Mouse (Mus musculus) lung, postnatal 14 days (tissue): ENCODE measurements at regions not wholly inside any gene's neighbourhood (a gene's known extent, or its start where the extent isn't known, plus 50 kb on each side); places are given as distances from the start of the nearest gene placed in this dataset.
A peak's percentile ranks its signal among the peaks of the same experiment; 100 is the strongest.
"Not testable (repeated sequence)": the region's sequence is repeated elsewhere in the genome, so short reads cannot be mapped to it uniquely, and the experiment has no call there.

Experiments used
- DNase-seq: peaks from one replicate; pipeline ENCODE4 v3.0.0; 2021

DNA sequence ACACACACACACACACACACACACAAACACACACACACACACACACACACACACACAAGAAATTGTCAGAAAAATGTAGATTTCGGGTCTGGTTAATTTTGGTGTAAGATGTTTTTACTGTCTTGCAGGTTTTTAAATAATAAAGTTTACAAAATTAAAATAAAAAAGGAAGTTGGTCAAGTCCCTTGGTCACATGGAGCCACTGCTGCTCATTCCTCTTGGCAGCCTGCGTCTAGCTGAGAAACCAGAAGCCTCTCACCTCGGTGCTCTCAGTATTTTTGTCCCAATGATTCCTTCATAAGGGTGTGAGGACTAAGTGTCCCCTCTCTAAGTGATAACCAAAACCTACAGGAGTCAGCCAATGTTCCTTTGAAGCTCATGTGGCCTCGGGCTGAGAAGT, 76.8 kb upstream of the Smg1 start:
- no peak for DNase-seq

DNA sequence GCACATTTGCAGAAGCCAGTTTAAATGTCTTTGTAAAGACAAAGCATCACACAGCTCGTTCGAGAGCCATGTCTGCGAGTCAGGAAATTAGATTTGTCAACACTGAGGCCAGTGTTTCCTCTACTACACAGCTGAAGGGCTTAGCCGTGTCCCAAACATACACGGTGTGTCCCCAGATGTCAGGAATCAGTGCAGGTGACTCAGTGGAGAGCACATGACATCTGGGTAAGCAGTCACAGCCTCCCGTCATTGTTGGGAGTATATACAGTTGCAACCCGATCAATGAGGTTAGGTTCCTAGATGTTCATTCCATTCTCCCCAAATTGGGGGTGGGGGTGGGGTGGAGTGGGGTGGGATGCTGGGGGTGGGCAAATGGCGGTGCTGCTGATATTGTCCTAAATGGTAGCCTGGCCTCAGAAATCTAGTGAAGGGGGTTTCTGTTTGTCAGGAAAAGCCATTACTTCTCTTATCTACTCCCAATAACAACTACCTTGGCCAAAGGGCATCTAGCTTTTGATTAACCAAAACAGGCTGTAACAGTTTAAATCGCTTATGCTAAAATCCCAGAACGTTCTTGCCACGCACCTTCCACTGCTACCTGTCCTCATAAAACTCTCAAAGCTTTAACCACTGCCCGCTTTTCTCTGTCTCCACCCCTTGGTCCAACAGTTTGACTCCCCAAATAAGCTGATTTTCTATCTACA, 75.1 kb upstream of the Smg1 start:
- no peak for DNase-seq

DNA sequence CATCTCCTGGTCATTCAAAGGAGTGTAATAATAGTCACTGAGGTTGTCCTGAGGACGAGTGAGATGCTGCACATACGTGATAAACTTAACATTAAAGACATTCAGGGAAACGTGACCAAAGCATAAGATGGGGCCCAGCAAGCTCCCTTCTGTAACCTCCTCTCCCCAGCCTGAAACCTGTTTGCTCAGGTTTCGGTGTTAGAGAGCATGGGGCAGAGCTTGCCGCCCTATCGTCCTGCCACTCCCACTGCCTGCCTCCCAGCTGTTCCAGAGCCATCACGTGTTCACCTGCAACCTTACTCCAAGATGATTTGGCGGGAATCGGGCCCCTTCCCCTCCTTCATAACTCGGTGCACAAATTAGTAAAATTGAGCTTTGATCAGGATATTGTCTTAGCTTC, 71.4 kb upstream of the Smg1 start:
- not testable (repeated sequence) for DNase-seq

DNA sequence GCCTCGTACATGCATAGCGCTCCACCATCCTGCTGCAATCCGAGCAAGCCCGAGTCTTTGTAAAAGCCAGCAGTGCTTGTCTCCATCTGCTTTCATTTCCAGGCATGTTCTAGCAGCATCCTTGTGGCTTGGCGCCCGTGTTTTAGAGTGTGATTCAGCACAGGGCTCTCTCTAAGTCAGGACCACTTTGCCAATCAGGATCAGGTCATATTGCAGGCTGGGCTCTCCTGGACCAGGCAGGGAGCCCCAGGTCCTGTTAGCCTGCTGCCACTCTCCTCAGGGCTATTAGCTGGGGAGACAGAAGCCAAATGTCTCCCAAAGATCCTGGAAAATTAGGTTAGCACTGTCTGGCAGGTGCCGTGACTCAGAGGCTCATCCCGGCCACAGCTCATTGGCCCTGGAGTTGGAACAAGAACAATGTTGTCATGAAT, 70.8 kb upstream of the Smg1 start:
- no peak for DNase-seq

DNA sequence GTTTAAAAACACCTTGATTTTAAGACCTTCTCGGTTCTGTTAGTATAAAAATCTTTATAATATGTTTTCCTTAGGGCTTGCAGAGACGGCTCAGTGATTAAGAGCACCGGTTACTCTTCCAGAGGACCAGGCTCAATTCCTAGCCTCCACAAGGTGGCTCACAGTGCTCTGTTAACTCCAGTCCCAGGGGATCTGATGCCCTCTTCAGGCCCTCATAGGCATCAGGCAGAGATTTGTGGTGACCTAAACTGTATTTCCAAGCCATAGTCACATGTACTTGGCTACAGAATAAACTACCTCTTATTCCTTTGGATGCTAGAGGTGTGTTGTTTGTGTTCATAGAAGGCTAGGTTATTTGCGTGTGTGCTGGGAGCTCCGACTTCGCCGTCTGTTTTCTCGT, 70.3 kb upstream of the Smg1 start:
- DNase-seq: no peak

DNA sequence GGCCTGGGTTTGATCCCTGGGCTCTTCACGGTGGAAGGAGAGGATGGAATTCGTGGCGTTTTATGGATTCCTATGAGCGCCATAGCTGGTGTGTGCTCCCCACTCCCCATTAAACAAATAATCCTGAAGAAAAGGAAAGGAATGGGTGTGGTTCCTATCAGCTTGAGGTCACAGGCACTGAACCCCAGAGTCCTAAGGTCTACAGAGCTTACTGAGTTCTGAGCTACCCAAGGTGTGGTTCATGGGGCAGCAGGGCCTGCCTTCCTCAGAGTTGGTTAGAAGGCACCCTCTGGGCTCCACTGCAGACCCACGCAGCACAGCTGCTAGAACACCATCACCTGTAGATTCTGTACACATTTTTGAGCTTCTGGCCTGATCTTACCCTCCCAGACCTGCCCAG, 66.3 kb upstream of the Smg1 start:
- DNase-seq: no peak

DNA sequence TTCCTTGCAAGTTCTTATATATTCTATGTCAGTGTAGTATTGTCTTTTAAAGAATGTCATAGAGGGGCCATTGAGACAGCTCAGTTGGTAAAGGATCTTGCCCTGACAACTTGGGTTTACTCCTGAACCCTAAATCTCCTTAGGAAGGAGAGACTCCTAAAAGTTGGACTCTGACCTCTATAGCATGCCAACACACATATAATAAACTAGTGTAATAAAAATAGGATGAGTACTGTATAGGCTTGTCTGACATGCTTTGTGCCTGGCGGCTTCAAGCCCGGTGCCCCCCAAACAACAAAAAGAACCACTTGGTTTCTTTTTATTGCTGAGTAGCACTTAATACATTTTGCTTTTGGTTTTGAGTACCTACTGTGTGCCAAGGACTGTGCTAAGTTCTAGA, 65.4 kb upstream of the Smg1 start:
- DNase-seq: no peak

DNA sequence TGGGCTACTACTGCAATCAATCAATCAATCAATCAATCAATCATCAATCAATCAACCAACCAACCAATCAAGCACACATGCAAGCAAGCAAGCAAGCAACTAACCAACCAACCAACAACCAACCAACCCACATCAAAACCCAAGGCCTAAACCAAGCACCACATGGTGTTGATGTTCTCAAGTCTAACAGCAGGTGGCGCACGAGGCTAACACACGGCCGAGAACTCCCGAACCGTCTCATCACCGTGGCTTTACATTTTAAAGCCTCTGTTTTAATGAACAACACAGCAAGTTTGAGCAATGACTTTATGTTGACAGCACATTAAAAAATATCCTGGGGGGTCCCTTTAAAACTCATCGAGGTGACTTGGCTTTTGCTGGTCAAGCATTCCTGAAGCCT, 61.3 kb upstream of the Smg1 start:
- DNase-seq: peak; percentile 82

DNA sequence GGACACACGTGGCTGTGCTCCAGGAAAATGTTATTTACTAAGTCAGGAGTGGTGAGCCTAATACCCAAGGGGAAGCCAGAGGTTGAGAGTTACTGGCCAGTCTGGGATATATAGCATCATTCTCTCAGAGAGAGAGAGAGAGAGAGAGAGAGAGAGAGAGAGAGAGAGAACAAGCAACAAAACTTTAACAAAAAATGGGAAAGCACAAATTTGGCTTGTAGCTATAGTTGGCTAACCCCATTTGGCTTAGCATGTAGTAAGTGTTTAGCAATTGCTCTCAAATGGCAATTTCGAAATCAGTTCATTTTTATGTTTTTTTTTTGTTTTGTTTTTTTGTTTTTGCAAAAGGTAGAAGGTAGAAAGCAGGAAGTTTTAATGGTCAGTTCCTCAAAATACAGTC, 60.9 kb upstream of the Smg1 start:
- DNase-seq: no peak

DNA sequence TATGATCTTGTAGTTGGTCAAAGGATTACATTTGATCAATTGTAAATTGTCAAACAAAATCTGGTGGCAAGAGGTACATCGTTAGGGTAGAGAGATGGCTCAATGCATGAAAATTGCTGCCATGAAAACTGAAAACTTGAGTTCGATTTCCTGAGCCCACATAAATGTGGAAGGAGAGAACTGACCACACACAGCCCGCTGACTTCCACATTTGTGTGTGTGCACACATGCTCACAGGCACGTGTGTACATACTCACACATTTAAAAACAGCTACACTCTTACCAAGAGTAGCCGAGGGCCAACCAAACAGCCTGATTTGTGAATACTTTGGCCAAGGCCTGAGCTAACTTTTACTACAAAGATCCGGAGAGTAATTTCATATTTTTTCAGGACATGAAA, 60.5 kb upstream of the Smg1 start:
- DNase-seq: no peak

DNA sequence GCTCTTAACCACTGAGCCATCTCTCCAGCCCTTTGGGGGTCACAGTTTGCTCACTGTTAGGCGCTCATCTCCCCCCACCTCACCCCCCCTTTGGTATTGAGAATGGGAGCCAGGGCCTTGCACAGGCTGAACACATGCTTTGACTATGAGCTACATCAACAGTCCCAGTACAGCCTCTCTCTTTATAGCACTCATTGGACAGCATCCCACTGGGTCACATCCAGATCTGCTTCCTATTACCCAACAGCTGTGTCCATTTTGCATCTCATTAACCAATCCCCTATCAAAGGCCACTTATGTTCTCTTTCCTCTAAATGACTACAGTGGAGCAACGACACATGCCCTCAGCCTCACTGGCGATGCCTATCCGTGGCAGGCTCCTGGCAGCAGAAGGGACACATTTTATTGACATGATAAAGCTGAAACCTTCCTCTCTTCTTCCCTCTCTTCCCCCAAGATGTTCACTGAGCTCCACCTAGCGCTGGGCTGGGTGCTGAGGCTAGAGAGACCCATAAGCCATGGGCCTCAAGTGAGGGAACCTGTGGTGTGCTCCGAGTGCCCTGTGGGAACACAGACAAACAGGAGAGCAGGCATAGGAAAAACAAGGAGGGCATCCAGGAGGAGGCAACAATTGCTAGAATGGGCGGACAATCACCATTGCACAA, 57.3 kb upstream of the Smg1 start:
- DNase-seq: peak; percentile 28

DNA sequence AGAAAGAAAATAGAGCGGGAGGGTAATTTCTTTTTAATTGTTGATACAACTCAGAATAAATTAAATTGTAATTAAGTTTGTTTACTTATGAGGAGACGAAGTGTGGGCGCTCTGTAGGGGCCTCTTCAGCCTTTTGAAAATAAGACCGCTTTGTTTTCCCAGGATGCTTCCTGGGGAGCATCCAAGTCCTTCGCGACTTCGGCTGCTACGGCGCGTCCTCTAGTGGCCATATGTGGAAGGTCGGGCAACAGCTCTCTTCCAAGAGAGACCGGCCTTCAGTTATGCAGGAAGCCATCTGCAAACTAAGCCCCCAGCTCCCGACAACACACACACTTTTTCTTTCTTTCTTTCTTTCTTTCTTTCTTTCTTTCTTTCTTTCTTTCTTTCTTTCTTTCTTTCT, 54.1 kb upstream of the Smg1 start:
- DNase-seq: peak; percentile 87

DNA sequence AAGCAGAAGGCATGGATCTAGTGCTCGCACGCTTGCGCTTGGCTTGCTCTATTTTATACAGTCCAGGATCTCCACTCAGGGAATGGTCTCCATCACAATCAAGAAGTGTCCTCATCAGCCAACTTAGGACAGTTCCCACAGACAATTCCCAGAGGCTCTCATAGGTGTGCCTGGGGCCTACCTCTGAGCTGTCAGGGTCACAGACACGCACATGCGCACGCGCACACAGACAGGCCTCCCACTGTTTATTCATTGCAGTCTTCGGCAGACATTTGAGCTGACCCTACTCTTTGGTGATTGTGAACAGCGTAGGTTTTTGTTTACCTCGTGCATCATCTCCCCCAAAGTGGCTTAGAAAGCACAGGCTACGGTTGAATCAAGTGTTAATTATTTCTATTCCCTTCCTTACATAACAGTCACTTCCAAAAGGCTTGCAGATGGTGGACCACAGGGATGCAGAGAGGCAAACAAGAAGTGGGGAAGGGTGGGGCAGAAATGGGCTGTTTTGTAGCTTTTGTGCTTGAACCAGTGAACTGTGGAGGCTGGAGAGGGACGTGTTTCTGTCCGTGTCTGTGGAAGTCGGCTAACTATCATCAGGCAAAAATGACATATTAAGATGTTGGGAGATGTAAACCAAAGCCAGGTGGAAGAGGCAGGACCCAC, 53.5 kb upstream of the Smg1 start:
- no peak for DNase-seq

DNA sequence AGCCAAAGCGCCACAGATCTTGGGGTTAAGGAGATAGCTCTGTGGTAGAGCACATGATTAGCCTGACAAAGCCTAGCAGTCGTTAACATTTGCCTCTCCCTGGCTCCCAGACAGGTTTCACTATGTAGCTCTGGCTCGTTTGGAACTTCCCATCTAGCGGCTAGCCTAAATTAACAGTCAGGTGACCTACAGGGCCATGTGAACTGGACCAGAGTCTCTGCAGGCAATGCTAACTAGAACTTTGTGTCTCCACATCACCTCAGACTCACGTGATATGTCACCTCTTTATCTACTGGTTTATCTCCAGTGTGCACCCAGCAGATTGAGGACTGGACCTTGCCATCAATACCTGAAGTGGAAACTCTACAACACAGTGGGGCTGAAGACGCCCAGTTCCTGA, 52.4 kb upstream of the Smg1 start:
- DNase-seq: no peak

DNA sequence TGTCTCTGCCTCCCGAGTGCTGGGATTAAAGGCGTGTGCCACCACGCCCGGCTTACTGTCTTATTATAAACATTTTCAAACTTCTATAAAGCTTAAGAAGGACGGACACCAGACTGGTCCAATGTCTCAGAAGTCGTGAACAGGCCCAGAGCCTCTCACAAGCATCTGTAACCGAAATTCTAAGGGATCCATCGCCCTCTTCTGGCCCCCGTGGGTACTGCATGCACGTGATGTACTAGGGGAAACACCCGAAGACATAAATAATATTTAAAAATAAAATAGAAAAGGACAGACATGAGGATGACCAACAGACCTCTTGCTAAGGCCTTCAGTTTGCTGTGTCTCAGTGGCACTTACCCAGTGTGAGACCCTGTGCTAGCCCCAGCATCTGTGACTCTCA, 51.8 kb upstream of the Smg1 start:
- peak; percentile 40 for DNase-seq

DNA sequence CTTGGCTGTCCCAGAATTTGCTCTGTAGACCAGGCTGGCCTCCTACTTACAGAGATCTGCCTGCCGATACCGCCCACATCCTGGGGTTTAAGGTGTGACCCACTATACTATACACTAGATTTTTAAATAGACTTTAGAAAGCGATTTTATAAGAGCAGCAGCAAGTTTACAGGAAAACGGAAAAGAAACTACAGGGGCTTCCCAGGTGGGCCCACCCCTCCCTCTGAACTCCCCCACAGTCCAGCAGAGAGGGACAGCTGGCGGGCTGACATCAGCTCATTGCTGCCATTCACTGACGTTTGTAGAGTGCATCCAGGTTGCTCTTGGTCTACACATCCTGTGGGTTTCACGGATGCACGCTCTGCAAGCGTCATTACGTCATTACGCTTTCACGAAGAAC, 51.2 kb upstream of the Smg1 start:
- no peak for DNase-seq
